Mouse (Mus musculus): ENCODE data around the gene Pard3b. TPM values are rescaled to one million over a fixed set of nuclear protein-coding genes. Genes with fewer than 3 reads are reported as not detected.

The Pard3b gene
- polyA plus RNA-seq, 1 experiment from 2014 or later = 6.8 TPM

- no peak overlapping the region for H3K4me3 ChIP-seq (ENCODE audit: low read depth, low read length)
- ATAC-seq (replicated peaks; ENCODE audit: low FRiP score) (no peak), DNase-seq (ENCODE audit: low spot score) (no peak)
- H3K4me1 ChIP-seq (replicated peaks; ENCODE audit: control insufficient read depth, insufficient read depth, low read length) = no peaks in the 10 kb centered on the region
- H3K27ac ChIP-seq (ENCODE audit: low read depth, low read length) = no peak overlapping the region
- no peak overlapping the region for H3K4me2 ChIP-seq
- no peaks in the 10 kb centered on the region for H3K9me3 ChIP-seq (ENCODE audit: control insufficient read depth, low read length)
- H3K36me3 ChIP-seq (ENCODE audit: control insufficient read depth, insufficient read depth, low read length) = no peaks in the 10 kb centered on the region
- no peaks in the 10 kb centered on the region for H3K27me3 ChIP-seq (replicated peaks; ENCODE audit: control insufficient read depth, insufficient read depth, low read length)
- H3K9ac ChIP-seq (ENCODE audit: low read depth, low read length) = no peak overlapping the region
- 88% methylated on average over 2 of the region's 2 CpGs for WGBS
These were observed 880.1 kb downstream of the Pard3b start for GRCm38 (mm10) chr1:62518621-62519213.

DNA sequence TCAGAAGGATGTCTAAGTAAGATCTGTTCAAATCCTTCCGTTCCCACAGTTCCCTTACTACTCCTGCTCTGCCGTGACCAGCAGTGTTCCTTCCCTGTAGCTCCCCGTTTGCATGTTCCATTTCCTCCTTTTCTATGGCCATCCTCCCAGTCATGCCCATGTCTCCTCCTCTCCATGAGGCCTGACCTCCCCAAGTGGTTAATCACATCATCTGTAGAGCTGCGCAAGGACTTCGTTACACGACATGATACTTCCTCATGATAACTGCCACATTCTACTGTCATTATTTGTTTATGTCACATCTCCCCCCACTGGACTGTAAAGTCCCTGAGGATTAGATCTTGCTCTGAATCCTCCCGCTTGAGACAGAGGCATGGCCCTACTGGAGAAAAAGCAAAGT, 882.7 kb downstream of the Pard3b start:
- H3K27me3 ChIP-seq (replicated peaks; ENCODE audit: control insufficient read depth, insufficient read depth, low read length) = no peaks in the 10 kb centered on the region
- DNase-seq (ENCODE audit: low spot score) (no peak), ATAC-seq (replicated peaks; ENCODE audit: low FRiP score) (no peak)
- no peak overlapping the region for H3K9ac ChIP-seq (ENCODE audit: low read depth, low read length)
- no peaks in the 10 kb centered on the region for H3K36me3 ChIP-seq (ENCODE audit: control insufficient read depth, insufficient read depth, low read length)
- no peak overlapping the region for H3K4me3 ChIP-seq (ENCODE audit: low read depth, low read length)
- no peak overlapping the region for H3K27ac ChIP-seq (ENCODE audit: low read depth, low read length)
- no peaks in the 10 kb centered on the region for H3K9me3 ChIP-seq (ENCODE audit: control insufficient read depth, low read length)
- no peak overlapping the region for H3K4me2 ChIP-seq
- WGBS = 67% methylated on average over 7 of the region's 7 CpGs
- no peaks in the 10 kb centered on the region for H3K4me1 ChIP-seq (replicated peaks; ENCODE audit: control insufficient read depth, insufficient read depth, low read length)

DNA sequence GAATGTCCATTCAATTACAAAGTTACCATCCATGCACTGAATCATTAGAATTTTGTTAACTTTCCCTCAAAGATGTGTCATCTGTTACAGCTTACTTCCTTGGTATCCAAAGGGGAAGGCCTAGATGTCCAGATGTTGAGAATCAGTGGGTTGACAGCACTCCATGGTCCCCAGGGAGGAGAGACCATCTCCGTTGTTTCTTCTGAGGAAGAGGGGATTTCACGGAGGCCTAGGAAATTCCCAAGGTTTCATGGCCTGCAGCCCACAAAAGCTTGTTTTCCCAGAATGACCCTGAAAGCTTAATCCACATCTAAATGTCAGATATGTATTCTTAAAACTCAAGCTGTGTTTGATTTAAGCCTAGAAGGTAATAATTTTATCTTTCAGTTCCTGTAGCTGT, 884.1 kb downstream of the Pard3b start:
- DNase-seq (ENCODE audit: low spot score) = no peak
- Histone ChIP-seq H3K9me3 (ENCODE audit: control insufficient read depth, low read length) (no peaks in the 10 kb centered on the region), H3K27ac (ENCODE audit: low read depth, low read length) (no peak overlapping the region), H3K27me3 (replicated peaks; ENCODE audit: control insufficient read depth, insufficient read depth, low read length) (no peaks in the 10 kb centered on the region), H3K4me3 (ENCODE audit: low read depth, low read length) (no peak overlapping the region), H3K36me3 (ENCODE audit: control insufficient read depth, insufficient read depth, low read length) (no peaks in the 10 kb centered on the region), H3K4me2 (no peak overlapping the region), H3K9ac (ENCODE audit: low read depth, low read length) (no peak overlapping the region), H3K4me1 (replicated peaks; ENCODE audit: control insufficient read depth, insufficient read depth, low read length) (no peaks in the 10 kb centered on the region)
- WGBS = 69% methylated on average over 2 of the region's 2 CpGs
- no peak for ATAC-seq (replicated peaks; ENCODE audit: low FRiP score)

- H3K4me2 ChIP-seq = no peak overlapping the region
- DNase-seq (ENCODE audit: low spot score) = no peak
- H3K9me3 ChIP-seq (ENCODE audit: control insufficient read depth, low read length) = no peaks in the 10 kb centered on the region
- H3K4me1 ChIP-seq (replicated peaks; ENCODE audit: control insufficient read depth, insufficient read depth, low read length) = no peaks in the 10 kb centered on the region
- 72% methylated on average over 7 of the region's 7 CpGs for WGBS
- no peak overlapping the region for H3K27ac ChIP-seq (ENCODE audit: low read depth, low read length)
- H3K4me3 ChIP-seq (ENCODE audit: low read depth, low read length) = no peak overlapping the region
- H3K9ac ChIP-seq (ENCODE audit: low read depth, low read length) = no peak overlapping the region
- no peaks in the 10 kb centered on the region for H3K27me3 ChIP-seq (replicated peaks; ENCODE audit: control insufficient read depth, insufficient read depth, low read length)
- no peaks in the 10 kb centered on the region for H3K36me3 ChIP-seq (ENCODE audit: control insufficient read depth, insufficient read depth, low read length)
- no peak for ATAC-seq (replicated peaks; ENCODE audit: low FRiP score)
These were observed 889.2 kb downstream of the Pard3b start for GRCm38 (mm10) chr1:62527788-62528187.

DNA sequence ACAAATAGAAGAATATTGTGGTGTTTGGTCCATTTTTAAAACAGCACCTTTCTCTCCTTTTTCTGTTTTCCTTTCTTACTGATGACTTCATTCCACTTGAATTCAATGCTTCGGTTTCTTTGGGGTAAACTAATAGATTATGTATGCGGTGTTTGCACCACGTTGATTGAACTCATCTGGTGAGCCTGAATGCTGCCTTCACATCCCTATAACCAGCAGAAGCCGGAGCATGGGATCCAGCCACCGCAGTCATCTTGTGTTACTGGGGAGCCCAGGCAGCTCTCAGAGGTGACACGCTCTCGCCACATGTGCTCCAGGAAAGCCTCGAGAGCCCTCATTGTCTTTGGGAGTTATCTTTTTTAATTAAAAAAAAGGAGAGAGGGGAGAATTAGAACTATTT, 891.3 kb downstream of the Pard3b start:
- Histone ChIP-seq H3K4me2 (no peak overlapping the region), H3K4me3 (ENCODE audit: low read depth, low read length) (no peak overlapping the region), H3K27ac (ENCODE audit: low read depth, low read length) (no peak overlapping the region), H3K9me3 (ENCODE audit: control insufficient read depth, low read length) (no peaks in the 10 kb centered on the region), H3K9ac (ENCODE audit: low read depth, low read length) (no peak overlapping the region), H3K36me3 (ENCODE audit: control insufficient read depth, insufficient read depth, low read length) (no peaks in the 10 kb centered on the region), H3K27me3 (replicated peaks; ENCODE audit: control insufficient read depth, insufficient read depth, low read length) (no peaks in the 10 kb centered on the region), H3K4me1 (replicated peaks; ENCODE audit: control insufficient read depth, insufficient read depth, low read length) (no peaks in the 10 kb centered on the region)
- 89% methylated on average over 8 of the region's 8 CpGs for WGBS
- ATAC-seq (replicated peaks; ENCODE audit: low FRiP score) (no peak), DNase-seq (ENCODE audit: low spot score) (no peak)

- Histone ChIP-seq H3K4me1 (replicated peaks; ENCODE audit: control insufficient read depth, insufficient read depth, low read length) (no peaks in the 10 kb centered on the region), H3K9ac (ENCODE audit: low read depth, low read length) (no peak overlapping the region), H3K4me2 (no peak overlapping the region), H3K27ac (ENCODE audit: low read depth, low read length) (no peak overlapping the region), H3K4me3 (ENCODE audit: low read depth, low read length) (no peak overlapping the region), H3K36me3 (ENCODE audit: control insufficient read depth, insufficient read depth, low read length) (no peaks in the 10 kb centered on the region), H3K27me3 (replicated peaks; ENCODE audit: control insufficient read depth, insufficient read depth, low read length) (no peaks in the 10 kb centered on the region), H3K9me3 (ENCODE audit: control insufficient read depth, low read length) (no peaks in the 10 kb centered on the region)
- ATAC-seq (replicated peaks; ENCODE audit: low FRiP score) (no peak), DNase-seq (ENCODE audit: low spot score) (no peak)
- 78% methylated on average over 10 of the region's 10 CpGs for WGBS
These were observed 894.0 kb downstream of the Pard3b start for GRCm38 (mm10) chr1:62532426-62533126.

GRCm38 (mm10) chr1:62548953-62549352, 910.3 kb downstream of the Pard3b start:
- H3K9me3 ChIP-seq (ENCODE audit: control insufficient read depth, low read length) = no peaks in the 10 kb centered on the region
- H3K27ac ChIP-seq (ENCODE audit: low read depth, low read length) = no peak overlapping the region
- DNase-seq (ENCODE audit: low spot score) = no peak
- 77% methylated on average over 4 of the region's 4 CpGs for WGBS
- H3K9ac ChIP-seq (ENCODE audit: low read depth, low read length) = no peak overlapping the region
- no peaks in the 10 kb centered on the region for H3K27me3 ChIP-seq (replicated peaks; ENCODE audit: control insufficient read depth, insufficient read depth, low read length)
- H3K36me3 ChIP-seq (ENCODE audit: control insufficient read depth, insufficient read depth, low read length) = no peaks in the 10 kb centered on the region
- no peak for ATAC-seq (replicated peaks; ENCODE audit: low FRiP score)
- no peak overlapping the region for H3K4me3 ChIP-seq (ENCODE audit: low read depth, low read length)
- H3K4me2 ChIP-seq = no peak overlapping the region
- no peaks in the 10 kb centered on the region for H3K4me1 ChIP-seq (replicated peaks; ENCODE audit: control insufficient read depth, insufficient read depth, low read length)

GRCm38 (mm10) chr1:62550546-62550945, 911.9 kb downstream of the Pard3b start:
- no peaks in the 10 kb centered on the region for H3K36me3 ChIP-seq (ENCODE audit: control insufficient read depth, insufficient read depth, low read length)
- DNase-seq (ENCODE audit: low spot score) = no peak
- H3K27ac ChIP-seq (ENCODE audit: low read depth, low read length) = no peak overlapping the region
- no peak for ATAC-seq (replicated peaks; ENCODE audit: low FRiP score)
- H3K27me3 ChIP-seq (replicated peaks; ENCODE audit: control insufficient read depth, insufficient read depth, low read length) = no peaks in the 10 kb centered on the region
- no peak overlapping the region for H3K9ac ChIP-seq (ENCODE audit: low read depth, low read length)
- no peaks in the 10 kb centered on the region for H3K4me1 ChIP-seq (replicated peaks; ENCODE audit: control insufficient read depth, insufficient read depth, low read length)
- H3K9me3 ChIP-seq (ENCODE audit: control insufficient read depth, low read length) = no peaks in the 10 kb centered on the region
- 45% methylated on average over 2 of the region's 2 CpGs for WGBS
- no peak overlapping the region for H3K4me3 ChIP-seq (ENCODE audit: low read depth, low read length)
- no peak overlapping the region for H3K4me2 ChIP-seq

GRCm38 (mm10) chr1:62551516-62551915, 912.9 kb downstream of the Pard3b start:
- WGBS = 86% methylated on average over 6 of the region's 6 CpGs
- no peak overlapping the region for H3K4me2 ChIP-seq
- H3K9ac ChIP-seq (ENCODE audit: low read depth, low read length) = no peak overlapping the region
- no peaks in the 10 kb centered on the region for H3K27me3 ChIP-seq (replicated peaks; ENCODE audit: control insufficient read depth, insufficient read depth, low read length)
- no peaks in the 10 kb centered on the region for H3K36me3 ChIP-seq (ENCODE audit: control insufficient read depth, insufficient read depth, low read length)
- no peak overlapping the region for H3K4me3 ChIP-seq (ENCODE audit: low read depth, low read length)
- DNase-seq (ENCODE audit: low spot score) (no peak), ATAC-seq (replicated peaks; ENCODE audit: low FRiP score) (no peak)
- H3K27ac ChIP-seq (ENCODE audit: low read depth, low read length) = no peak overlapping the region
- H3K4me1 ChIP-seq (replicated peaks; ENCODE audit: control insufficient read depth, insufficient read depth, low read length) = no peaks in the 10 kb centered on the region
- no peaks in the 10 kb centered on the region for H3K9me3 ChIP-seq (ENCODE audit: control insufficient read depth, low read length)
